Mouse (Mus musculus) layer of hippocampus, adult 11-12 months (tissue): Measurements from ENCODE around the gene Gm20388.

Experiments
- DNase-seq: peaks from one replicate; pipeline ENCODE4 v3.0.0; 2022; ENCODE audit warnings: low spot score

Gm20388 gene

DNA sequence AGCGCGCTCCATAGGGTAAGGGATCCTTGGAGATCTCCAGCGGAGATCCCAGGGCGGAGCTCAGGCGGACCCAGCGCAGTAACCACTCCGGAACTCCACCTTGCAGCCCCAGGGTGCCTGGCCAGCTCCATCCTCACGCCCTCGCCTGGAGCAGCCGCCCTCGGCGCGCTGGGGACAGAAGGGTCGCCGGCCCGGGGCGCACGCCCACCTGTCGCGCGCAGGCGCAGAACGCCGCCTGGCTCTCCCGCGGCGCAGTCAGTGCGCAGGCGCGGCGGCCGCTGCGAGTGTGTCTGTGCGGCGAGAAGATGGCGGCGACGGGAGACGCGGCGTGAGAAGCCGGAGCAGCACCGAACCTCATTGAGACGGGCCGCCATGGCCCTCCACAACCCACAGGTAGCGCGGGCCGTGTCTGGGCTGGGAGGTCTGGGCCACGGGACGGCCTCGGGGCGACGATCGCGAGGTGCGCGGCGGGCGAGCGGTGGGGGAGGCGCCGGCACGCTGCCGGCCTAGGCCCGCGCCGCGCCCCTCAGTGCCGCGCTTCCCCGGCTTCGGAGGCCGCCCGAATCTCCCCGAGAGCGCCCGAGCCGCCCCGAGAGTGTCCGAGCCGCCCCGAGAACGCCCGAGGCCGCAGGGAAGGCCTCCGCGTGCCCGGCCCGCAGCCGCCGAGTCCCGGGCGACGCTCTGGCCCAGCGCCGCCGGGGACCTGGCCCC is at the start of gene Gm20388:
Gene Gm20388 (plus strand): TSS at position 295 of the 711 bp plus-strand sequence.
- DNase-seq: peak; percentile 92

DNA sequence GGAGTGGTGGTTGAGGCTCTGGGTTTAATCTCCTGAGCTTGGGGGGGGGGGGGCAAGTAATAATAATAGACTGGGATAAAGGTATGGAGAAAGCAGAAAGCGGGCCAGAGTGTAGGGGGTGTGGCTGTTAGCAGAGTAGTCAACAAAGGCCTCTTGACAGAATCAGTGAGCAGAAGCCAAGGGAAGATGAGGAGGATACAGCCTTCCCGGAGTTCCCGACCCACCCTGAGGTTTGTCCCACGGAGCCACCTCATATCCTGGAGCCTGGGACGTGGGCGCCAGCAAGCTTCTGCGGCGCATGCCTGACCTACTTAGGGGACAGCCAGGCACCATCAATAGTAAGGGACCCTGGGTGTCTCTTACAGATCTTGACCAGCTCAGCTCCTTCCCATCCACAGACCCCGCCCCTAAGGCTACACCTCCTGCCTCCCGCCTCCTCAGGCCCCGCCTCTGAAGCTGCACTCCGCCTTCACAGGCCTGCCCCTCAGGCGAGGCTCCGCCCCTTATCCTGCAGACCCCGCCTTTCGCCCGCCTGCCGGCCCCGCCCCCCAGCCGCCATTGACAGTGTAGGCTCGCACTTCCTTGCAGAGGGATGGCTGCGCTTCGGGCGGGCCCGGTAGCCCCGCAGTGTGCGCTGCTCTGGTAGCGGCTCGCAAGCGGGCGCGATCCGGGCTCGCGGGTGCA is 48.8 kb upstream of the Gm20388 start, which contains the start of gene Klhl36:
Gene Klhl36 (plus strand): TSS at position 561 of the 684 bp plus-strand sequence.
- DNase-seq: peak; percentile 96

DNA sequence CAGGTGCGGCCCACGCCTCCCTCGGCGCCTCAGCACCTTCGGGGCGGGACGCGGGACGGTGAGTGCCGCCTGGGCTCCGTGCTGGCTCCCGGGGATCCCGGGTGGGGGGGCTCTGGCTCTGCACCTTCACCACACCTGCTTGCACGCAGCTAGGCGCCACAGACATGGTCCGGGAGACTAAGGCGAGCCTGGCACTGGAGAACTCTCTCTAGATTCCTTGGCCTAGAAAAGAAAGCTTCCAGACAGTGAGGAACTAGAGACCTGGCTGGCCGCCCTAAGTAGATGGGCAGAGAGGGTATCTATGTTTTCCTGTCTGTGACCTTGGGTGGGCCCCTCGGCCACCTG is 48.3 kb upstream of the Gm20388 start:
- no peak for DNase-seq

DNA sequence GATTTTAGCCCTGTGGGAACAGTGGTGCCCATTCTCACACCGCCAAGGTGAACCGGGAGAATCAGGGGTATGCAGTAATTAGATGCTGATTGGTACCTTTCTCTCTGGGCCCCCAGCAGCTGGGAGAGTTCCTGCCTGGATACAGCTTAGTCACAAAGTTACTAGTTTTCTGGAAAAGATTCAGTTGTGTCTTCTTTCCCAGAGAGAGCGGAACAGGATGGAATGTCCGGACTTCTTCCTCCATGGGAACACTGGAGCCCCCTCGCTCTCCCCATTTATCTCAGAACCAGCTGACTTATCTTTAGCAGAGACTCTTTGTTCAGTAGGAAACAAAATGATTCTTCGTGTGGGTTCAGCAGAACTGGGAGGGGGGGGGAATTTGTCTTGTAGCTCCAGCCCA is 47.9 kb upstream of the Gm20388 start:
- DNase-seq: no peak

DNA sequence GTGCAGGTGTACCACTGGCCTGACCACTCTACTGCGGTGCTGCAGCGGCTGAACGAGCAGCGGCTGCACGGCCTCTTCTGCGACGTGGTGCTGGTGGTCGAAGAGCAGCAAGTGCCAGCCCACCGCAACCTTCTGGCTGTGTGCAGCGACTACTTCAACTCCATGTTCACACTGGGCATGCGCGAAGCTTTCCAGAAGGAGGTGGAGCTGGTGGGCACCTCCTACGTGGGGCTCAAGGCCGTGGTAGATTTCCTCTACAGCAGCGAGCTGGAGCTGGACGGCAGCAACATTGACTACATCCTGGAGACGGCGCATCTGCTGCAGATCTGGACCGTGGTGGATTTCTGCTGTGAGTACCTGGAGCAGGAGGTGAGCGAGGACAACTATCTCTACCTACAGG is 41.0 kb upstream of the Gm20388 start:
- DNase-seq: no peak

DNA sequence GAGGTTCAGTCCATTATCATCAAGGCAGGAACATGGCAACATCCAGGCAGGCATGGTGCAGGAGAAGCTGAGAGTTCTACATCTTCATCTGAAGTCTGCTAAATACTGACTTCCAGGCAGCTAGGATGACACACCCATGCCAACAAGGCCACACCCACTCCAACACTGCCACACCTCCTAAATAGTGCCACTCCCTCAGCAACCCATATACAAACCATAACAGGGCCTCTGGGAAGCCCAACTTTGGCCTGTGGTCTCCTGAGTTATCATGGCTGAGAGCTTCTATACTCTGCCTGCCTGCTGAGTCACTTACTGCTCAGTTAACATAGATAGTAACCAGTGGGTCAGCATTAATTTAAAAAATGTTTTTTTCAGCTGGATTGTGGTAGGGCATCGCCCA is 37.5 kb upstream of the Gm20388 start:
- no peak for DNase-seq

DNA sequence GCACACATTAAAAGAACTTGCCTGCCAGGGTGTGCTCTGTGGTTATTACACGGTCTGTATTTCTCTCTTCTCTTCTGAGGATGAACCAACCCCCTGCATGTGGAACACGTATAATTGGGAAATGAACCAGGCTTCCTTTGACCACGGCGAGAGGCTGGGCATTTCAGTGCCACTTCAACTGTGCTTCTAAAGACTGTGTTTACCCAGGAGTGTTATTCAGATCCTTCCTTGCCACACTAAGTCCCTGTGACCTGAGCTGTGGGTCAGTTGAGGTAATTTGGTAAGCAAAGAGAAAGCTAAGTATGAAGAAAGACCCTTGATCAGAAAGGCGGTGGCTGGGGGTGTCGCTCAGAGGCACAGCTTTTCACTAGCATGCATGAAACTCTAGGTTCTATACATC is 29.3 kb upstream of the Gm20388 start:
- DNase-seq: no peak

DNA sequence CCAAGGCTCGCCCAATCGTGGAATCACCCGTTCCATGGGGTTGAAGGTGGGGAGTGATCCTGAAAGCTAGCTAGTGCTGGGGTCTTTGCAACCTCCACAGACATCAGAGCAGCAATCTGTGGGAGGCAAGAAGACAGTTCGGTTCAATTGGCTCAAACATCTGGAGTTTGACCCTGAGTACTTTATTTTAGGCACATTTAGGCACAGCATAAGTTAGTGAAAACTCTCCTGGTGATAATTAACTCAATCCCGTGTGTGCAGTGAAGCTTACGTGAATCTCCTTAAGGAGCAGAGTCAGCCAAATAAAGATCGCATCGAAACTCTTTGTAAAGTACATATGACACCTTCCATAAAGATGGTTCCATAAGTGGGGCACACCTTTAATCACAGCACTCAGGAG is 28.7 kb upstream of the Gm20388 start:
- DNase-seq: no peak

DNA sequence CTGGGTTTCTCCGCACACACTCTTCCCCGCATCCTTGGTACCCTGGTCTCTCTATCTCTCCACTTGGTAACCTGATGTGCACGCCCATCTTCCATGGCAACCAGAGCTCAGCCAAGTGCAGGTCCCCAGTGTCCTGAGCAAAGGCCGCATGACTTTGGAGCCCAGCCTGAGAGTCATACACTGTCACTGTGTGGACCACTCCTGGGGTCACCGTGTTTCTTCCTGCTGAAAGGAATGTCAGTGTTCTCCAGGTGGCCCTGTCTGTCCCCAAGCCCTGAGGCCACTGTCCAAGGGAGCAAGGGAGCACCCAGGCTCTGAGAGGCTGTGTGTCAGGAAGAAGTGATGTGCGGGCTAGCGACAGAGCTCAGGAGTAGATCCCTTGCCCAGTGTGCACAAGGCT is 27.4 kb upstream of the Gm20388 start:
- no peak for DNase-seq

DNA sequence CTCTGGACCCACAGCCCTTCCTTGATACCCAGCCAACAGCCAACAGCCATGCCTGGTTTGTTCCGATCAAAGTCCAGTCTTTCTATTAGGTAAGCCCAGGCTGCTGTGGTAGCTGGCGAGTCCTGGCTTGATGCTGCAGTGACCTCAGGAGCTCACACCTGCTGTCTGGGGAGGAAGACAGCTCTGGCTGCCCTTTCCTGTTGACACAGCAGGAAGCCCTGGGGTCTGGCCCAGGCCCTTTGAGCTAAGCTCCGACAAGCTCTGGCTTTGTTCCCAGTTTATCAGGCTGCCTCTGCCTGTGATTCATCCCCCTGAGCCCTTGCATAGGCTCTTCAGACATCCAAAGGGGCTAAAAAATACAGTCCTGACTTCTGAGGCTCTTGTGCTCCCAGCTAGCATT is 25.0 kb upstream of the Gm20388 start:
- DNase-seq: no peak

DNA sequence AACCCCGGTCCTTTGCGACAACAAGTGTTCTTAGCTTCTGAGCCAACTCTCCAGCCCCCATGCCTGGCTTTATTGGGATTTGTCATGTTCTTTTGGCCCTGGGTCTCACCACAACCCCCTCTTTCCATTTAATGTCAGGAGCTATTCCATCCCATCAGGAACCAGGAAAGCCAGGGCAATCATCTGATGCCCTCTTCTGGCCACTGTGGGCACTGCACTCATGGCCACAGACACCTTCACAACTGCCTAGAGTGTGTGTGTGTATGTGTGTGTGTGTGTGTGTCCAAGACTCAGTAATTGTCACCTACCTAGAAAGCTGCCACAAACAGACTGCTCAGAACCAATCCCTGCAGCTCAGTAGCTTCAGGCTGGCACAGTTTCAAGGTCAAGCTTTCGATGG is 23.5 kb upstream of the Gm20388 start:
- DNase-seq: no peak

DNA sequence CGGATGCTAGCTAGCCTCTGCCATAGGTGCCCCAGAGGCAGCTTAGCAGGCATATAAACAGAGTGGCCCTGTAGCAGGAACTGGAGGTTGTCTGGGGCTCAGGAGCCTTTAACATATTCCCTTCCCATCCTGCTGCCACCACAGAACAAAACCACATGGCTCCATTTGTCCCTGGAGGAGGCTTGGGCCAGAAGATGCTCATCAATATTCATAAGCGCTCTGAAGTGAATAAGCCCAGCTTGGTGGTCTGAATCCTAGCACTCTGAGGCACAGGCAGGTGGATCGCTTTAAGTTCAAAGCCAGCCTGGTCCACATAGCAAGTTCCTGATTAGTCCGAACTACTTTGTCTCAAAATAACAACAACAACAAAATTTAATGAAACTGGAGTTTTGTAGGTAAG is 22.6 kb upstream of the Gm20388 start:
- no peak for DNase-seq

DNA sequence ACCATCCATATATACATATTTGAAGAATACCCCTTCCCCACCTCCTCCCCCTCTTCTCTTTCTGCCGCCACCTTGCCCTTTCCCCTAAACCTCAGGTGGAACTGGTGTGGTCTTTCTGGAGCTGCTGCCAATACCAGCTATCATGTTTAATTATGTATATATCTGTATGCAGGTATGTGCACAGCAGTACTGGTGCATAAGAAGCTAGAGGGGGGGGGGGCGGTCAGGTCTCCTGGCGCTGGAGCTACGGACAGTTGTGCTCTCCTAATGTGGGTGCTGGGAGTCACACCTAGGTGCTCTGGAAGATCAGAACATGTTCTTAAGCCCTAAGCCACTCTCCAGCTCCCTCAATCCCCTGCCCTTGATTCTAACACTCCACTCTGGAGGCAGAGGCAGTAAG is 13.6 kb upstream of the Gm20388 start:
- no peak for DNase-seq

DNA sequence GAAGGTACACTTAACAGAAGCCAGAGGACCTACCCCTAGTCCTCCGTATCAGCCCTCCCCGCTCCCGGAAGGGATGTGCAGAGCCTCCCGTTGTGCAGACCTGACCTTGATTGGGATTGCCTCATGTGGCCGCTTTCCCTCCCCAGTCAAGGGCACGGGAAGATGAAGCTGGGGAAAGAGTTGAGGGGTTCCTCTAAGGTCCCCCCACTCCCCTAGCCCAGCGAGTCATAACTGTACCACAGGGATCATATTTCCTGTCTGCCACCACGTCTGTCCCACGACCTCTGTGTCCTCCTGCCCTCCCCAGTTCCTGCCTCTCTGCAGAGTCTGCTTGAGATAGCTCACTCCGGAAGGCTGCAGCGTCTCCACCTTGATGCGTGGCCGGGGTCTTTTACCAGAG is 12.7 kb upstream of the Gm20388 start:
- DNase-seq: no peak

DNA sequence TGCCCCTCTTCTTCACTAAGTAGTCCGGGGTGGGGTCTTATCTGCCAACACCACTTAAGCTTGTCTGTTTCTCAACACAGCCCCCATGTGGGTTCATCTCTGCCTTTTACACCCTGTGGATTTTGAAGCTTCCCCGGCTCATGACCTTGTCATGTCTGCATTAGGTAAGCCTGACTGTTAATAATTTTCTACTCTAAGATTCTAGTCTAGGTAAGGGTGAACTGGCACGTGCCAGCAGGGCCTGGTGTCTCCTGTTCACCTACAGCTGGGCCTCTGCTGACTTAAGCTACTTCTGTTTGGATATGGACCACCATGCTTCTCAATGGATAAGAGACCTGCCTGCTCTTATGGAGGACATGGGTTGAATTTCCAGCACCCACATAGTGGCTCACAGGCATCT is 9.3 kb upstream of the Gm20388 start:
- DNase-seq: no peak

DNA sequence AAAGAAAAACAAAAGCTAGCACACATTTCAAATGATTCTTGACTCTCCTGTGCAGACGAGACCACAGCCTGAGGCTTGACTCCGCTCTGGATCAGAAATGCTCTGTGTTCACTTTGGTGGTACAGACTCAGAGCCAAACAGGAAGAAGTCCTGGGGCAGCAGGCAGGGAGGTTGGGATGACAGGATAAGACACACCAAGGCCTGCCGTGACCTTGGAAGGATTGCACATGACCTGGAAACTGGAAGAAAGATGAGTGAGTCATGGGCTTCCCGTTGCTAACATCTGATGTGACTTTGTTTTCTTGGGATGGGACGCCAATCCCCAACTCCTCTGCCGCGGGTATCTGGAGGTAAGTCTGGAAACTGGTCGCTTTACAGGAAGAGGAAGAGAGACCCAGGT is 8.7 kb upstream of the Gm20388 start:
- no peak for DNase-seq

DNA sequence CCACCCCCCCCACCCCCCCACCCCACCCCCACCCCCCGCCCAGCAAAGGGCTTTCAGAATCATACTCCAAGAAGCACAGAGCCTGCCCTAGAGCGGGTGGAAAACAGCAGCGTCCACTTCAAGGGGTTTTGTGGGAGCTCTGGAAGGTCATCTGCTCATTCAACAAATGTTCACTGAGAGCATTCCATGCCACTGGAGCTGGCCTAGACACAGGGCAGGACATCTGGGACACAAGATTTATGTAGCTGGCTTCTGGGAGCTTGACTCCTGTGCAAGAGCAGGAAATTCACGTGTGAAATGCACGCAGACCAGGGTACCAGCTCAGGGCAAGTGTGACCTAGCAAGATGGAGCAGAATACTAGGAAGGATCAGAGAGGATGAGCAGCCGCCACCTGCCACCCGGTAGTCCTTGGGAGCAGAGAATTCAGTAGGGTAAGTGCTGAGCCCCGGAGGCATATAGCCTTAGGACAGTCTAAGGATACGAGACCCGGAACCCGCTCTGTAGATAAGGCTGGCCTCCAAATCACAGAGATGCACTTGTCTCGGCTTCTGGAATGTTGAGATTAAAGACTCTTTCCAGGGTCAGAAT is 6.2 kb upstream of the Gm20388 start:
- DNase-seq: no peak

DNA sequence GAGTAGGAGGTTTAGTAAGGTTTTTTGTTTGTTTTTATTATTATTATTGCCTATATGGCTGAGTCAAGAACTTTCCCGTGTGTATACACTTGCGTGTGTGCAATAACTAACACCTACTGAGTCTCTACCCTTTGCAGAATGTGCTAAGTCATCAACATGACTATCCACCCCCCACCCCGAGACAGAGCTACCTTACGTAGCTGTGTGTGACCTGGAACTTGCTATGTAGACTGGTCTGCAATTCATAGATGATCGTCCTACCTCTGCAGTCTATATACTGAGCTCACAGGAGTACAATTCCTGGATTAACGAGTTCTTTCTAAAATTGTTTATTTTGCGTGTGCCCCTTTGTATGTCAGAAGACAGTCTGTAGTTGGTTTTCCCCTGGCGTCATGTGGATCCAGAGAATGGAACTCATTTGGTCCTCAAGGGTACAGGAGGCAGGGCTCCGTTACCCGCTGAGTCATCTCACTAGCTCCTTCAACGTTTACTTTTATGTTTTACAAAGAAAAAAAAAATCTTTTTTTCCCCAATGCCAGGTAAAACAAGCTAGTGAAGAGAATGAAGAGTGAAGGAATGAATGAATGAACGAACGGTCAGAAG is 596 bp upstream of the Gm20388 start, which contains the start of gene Usp10:
Gene Usp10 (plus strand): TSS at position 417 of the 603 bp plus-strand sequence.
- no peak for DNase-seq

DNA sequence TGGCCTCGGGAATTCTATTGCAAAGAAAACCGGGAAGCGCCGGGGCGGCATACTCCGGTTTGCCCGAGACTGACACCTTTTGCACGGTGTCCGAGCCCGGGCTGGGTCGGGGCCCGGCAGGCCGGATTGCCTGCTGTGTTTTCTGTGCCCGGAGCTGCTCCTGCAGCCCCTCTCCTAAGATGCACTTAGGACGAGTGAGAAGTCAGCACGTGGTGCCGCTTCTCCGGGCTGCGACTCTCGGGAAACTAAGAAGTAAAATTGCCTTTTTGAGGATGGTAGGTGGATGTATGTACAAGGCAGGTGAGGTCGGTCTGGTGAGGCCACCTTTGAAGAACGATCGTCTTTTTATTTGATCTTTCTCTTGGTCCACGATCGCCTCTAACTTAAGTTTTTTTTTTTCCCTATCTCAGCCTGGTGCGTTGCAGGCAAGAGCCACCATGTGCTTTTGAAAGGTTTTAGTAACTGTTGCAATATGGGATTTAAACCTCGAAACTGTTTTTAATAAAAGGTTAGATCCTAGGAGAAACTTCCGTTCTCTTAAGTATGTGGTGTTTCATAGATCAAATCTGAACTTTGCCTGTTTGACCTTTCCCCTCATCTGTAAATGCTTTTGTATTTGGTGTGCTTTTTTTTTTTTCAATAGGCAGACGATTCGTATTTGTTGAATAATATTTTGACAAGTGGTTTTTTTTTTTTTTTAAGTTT is 769 bp downstream of the Gm20388 start:
- no peak for DNase-seq

DNA sequence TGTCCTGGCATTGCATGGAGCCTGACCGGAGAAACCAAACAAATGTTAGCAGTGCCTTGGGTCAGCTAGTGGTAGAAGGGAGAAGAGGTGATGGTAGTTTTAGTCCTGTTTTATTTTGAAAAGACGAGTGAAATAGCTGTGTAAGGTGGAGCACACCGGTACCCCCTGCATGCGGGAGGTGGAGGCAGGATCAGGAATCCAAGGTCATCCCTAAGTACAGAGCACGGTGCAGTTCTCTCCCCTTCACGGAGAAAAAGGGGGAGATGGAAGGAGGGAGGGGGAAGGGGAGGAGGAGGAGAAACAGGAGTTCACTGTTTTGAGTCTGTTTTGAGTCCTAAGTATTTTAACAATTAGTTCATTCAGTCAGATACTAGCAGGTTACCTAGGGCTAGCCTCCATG is 2.0 kb downstream of the Gm20388 start:
- DNase-seq: no peak

DNA sequence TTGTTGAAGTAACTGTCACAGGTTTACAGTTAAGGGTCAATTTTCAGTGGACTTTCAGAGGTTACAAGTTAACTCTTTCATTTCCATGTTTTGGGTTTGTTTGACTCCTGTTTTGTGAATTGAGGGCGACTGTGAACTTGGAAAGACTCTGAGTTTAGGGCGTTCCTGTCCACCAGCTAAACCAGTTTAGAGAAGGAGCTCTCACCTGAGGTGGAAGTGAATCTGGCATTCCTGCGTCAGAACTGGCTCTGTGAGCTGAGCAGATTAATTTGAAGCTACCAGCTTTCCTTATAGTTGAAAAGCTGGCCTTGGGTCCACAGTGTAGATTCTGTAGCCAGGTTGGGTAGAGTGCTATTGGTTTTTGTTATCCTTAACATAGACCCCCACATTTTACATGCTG is 2.5 kb downstream of the Gm20388 start:
- DNase-seq: no peak

DNA sequence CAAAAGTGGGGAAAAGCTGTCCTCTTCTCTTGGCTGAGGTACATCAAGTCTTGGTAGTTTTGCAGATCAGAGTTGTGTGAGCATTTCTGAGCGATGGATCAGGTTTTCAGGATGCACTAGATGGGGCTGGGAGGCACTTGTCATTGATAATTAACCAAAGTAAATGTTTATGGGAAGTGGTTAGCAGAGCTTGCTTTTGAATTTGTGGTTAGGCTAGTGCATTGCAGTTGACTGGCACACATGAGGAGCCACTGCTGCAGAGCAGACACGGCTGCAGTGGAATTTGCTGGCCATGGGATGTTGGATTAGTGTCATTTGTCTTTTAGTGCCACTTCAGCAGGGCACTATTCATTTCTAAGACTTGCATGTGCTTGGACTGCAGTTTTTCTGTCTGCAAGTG is 3.5 kb downstream of the Gm20388 start:
- no peak for DNase-seq

DNA sequence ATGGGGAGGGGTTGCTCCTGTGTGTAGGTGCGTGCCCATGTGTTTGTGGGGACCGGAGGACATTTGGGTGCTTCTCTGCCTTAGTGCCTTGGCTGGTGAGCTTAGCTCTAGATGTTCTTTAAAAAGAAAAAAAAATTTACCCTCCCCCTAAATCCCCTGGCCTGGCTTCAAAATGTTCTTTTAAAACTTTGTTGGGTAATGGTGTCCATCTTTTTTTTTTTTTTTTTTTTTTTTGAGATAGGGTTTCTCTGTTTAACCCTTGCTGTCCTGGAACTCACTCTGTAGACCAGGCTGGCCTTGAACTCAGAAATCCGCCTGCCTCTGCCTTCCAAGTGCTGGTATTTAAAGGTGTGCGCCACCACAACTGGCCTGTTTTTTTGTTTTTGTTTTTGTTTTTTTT is 4.7 kb downstream of the Gm20388 start:
- DNase-seq: no peak
